Mouse (Mus musculus) MN1 (cell line): Measurements from ENCODE around the gene Nr2e3.
"Not testable (repeated sequence)": the region's sequence is repeated elsewhere in the genome, so short reads cannot be mapped to it uniquely, and the experiment has no call there.

Source experiments
- DNase-seq: peaks from one replicate; pipeline ENCODE4 v3.0.0-alpha.2; 2016; ENCODE audit warnings: low spot score

The Nr2e3 gene

DNA sequence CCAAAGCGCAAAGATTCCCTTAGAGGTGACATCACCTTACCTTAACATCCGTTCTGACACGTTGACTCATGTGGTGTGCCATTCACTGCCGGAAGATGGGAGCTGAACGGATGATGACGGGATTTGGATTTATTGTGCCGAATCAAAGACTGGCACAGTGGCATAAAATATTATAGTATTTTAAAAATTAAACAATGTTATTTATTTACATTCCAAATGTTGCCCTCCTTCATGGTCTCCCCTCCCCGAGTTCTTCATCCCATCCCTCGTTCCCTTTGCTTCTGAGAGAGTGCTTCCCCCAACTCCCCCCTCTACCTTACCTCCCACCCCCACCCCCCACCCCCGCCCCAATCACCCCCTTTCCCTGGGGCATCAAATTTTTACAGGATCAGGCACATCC, at the start of gene Nr2e3:
TSS of gene Nr2e3 (minus strand) at position 101 of the 400 bp plus-strand sequence.
- no peak for DNase-seq

- DNase-seq = no peak
These were observed 48.5 kb upstream of the Nr2e3 start for GRCm38 (mm10) chr9:60008936-60009335.

GRCm38 (mm10) chr9:60002323-60002722, 41.9 kb upstream of the Nr2e3 start:
- DNase-seq = no peak

DNA sequence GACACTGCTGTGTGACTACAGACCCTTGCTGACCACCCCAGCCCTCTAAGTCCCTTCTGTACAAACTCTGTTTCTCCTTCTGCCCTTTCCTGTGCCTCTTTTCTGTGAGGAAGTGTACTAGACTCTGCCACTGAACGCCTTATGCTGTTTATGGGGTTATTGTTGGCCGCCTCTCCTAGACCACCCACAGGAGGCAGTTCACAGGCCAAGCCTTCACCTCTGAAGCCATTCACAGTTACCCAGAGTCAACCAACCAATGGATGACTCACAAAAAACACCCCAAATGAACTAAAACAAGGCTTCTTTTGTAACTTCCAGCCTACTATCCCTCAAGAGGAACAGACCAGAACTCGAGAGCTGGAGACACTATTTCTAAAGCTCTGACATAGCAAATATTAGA, 41.0 kb upstream of the Nr2e3 start:
- DNase-seq = no peak

GRCm38 (mm10) chr9:59997725-59998124, 37.3 kb upstream of the Nr2e3 start:
- no peak for DNase-seq

- DNase-seq = no peak
These were observed 30.9 kb upstream of the Nr2e3 start for GRCm38 (mm10) chr9:59991407-59991806.

GRCm38 (mm10) chr9:59989864-59990263, 29.4 kb upstream of the Nr2e3 start:
- peak; percentile 67 for DNase-seq

DNA sequence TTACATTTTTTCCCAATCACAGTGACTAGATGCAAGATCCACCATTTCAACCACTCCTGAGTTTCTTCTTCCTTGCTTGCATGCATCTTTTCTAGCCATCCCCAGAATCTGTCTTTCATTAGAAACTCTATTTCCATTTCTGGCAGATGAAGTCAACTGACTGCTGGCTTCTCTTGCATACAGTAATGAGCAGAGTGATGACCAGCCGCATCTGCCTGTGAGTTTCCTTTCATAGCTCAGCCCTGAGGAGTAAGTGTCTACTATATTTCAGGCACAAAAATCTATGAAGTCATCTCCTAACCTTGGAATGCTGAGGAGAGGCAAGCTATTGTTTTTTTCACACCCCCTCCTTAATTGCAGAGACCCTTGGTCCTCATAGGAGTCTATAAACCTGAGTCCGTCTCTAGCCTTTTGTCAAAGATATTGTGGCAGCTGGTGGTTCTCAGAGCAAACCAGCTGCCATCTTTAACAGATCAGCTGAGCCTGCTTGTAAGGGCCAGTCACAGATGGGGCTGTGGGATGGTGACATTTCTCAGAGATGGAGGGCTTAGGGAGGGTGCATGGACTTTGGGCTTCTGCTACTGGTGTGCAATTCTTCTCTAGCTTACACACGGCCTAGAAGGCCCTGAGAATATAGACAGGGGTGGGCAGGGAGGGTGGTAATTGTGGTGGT, 25.6 kb upstream of the Nr2e3 start:
- no peak for DNase-seq

GRCm38 (mm10) chr9:59981116-59981515, 20.7 kb upstream of the Nr2e3 start:
- no peak for DNase-seq

- DNase-seq = no peak
These were observed 10.8 kb upstream of the Nr2e3 start for GRCm38 (mm10) chr9:59971263-59971662.

- DNase-seq = peak; percentile 71
These were observed 8.9 kb upstream of the Nr2e3 start for GRCm38 (mm10) chr9:59969383-59969782.

DNA sequence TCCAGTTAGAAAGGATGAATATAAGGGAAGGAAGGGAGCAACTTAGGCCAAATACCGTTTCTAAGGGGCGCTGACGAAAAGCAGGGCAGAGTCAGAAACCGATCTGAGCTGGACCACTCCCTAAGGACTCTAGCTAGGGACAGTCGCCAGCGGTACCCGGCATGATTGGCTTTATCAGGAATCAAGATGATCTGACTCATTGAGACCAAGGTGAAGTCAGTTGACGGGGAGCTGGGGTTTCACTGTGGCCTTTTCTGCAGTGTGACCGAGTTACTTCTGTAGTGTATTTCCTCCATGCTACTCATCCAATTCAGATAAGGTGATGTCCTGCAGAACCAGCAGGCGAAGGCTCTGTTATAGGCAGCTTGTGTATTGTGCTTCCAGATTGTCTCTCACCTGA, 4.6 kb upstream of the Nr2e3 start:
- no peak for DNase-seq

- DNase-seq = no peak
These were observed 3.9 kb upstream of the Nr2e3 start for GRCm38 (mm10) chr9:59964367-59964766.

DNA sequence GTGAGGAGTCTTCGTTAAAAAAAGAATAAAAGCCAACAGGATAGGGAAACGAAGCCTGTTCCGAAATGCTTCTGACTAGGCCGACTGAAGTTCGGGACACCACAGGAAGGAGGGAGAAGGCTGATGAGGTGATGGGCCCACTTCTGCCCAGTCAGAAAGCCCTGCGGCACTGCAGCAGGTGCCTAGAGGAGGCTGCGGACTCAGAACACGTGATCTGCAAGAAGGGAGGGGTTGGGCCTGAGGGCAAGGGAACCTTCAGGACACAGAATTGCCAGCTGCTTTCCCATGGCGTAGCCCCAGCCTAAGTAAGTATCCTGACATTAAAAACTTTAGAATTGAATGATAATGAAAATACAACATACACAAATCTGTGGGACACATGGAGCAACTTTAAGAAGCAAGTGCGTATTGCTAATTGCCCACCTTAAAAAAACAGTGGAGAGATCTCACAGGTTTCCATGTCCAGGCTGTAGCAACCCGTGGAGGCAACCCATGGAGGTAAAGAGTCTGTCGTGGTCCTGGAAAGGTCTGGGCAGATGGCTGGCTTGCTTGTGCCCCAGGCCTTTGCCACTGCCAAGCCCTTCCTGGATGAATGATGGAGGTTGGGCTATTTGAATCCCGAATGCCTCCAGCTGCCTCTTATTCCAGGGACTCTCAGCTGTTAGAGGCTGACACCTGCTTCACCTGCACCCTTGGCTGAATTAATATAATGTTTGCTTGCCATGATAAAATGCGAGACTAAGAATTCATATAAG, 919 bp upstream of the Nr2e3 start:
- peak; percentile 22 for DNase-seq

GRCm38 (mm10) chr9:59959276-59959675, 1.2 kb downstream of the Nr2e3 start:
- DNase-seq = peak; percentile 89

DNA sequence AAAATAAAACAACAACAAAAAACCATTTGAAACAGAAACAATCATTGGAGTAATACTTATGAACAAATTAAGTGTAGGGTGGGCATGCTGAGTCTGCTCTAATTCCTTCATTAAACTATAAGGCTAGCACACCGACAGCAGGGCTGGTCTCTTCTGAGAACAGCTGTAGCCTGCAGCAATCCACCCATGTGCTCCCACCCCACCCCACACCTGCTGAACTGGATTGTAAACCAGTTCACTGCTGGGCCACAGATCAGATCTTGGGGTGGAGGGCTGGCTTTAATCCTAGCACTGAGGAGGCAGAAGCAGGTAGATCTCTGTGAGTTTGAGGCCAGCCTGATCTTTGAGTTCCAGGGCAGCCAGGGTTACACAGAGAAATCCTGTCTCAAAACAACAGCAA, 2.3 kb downstream of the Nr2e3 start:
- not testable (repeated sequence) for DNase-seq

GRCm38 (mm10) chr9:59956496-59956895, 4.0 kb downstream of the Nr2e3 start:
- DNase-seq = no peak

- no peak for DNase-seq
These were observed 4.8 kb downstream of the Nr2e3 start for GRCm38 (mm10) chr9:59955692-59956091.

DNA sequence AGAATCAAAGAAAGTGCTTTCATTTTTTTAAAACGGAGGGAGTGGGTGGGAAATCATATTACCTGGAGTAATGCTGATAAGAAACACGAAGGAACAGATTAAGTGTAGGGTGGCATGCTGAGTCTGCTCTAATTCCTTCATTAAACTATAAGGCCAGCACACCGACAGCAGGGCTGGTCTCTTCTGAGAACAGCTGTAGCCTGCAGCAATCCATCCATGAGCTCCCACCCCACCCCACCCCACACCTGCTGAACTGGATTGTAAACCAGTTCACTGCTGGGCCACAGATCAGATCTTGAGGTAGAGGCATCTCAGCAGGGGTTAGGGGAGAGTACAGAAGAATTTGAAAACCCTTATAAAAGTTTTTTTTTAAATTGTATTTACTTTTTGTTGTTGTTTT, 5.3 kb downstream of the Nr2e3 start:
- DNase-seq = no peak

DNA sequence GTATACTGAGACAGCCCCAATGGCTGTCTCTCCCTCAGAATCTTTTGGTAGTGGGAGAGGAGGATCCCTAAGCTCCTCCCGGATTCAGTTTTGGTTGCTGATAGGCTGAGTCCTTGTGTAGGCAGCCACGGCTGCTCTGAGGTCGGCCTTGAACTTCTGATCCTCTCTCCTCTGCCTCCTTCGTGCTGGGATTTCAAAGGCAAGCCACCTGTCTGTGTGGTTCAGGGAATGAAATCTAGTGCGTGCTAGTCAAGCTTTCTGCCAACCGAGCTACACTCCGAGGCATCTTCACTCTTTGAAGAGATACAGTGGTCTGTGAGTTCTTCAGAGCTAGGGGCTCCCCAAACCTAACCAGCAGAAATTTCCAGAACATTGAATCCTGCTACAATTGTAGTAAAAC, 6.9 kb downstream of the Nr2e3 start:
- DNase-seq = no peak

DNA sequence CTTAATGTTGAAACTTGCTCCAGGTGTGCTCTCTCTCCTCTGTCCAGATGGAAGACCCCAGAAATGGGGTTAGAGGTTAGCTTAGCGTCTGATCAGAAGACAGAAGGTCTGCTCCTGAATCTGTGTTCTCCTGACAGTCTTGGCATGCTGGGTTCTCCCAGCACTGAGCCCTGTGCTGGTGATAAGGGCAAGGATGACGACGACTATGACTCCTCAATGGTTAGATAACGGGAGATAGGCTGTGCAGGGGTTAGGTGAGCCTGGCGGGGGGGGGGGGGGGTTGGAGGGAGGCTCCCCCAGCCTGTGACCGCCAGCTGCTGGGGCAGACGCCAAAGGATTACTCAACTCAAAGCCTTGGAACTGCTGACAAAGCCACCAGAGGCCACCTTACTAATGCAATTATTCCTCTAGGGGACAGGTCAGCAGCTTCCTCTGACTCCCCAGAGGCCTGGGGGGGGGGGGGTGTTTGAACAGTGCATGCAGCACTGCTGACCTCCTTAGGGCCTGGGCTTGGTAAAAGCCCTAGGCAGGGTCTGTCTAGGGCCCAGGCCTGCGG, 7.9 kb downstream of the Nr2e3 start:
- DNase-seq = peak; percentile 14

- DNase-seq = no peak
These were observed 8.5 kb downstream of the Nr2e3 start for GRCm38 (mm10) chr9:59951943-59952342.

- no peak for DNase-seq
These were observed 9.3 kb downstream of the Nr2e3 start for GRCm38 (mm10) chr9:59951001-59951750.
